Mouse (Mus musculus) CH12.LX (cell line): Measurements from ENCODE around the gene Cdk2ap1. TPM values are rescaled to one million over a fixed set of nuclear protein-coding genes. Genes with fewer than 3 reads are reported as not detected.
"Not testable (repeated sequence)": the region's sequence is repeated elsewhere in the genome, so short reads cannot be mapped to it uniquely, and the experiment has no call there.

Experiments
- DNase-seq: peaks from one replicate; pipeline ENCODE4 v3.0.0-alpha.2; 2013; ENCODE audit errors: extremely low read depth
- H3K27ac ChIP-seq: 2 replicates; pipeline ENCODE4 v1.5.1; 2012; ENCODE audit warnings: low read depth, mild to moderate bottlenecking, control low read depth, moderate library complexity; ENCODE audit not compliant: insufficient read depth
- H3K27me3 ChIP-seq: replicated peaks from 2 replicates; pipeline ENCODE3; 2012; ENCODE audit warnings: inconsistent platforms
- H3K36me3 ChIP-seq, 2 experiments: replicated peaks in 1 of 2; 2 replicates each; pipeline versions ENCODE3 to v1.6.1; 2012; ENCODE audit warnings: inconsistent platforms in 1 of 2, low read length in 1 of 2, mild to moderate bottlenecking in 1 of 2, mixed read lengths in 1 of 2, moderate library complexity in 1 of 2; ENCODE audit not compliant: control insufficient read depth in 1 of 2, insufficient read depth in 1 of 2
- H3K4me1 ChIP-seq, 2 experiments: 2 replicates each; pipeline ENCODE4 v1.6.1; 2012; ENCODE audit warnings: inconsistent platforms in 1 of 2, moderate library complexity in 1 of 2; ENCODE audit not compliant: insufficient read depth in 2 of 2, control insufficient read depth in 1 of 2
- H3K4me2 ChIP-seq: 2 replicates; pipeline ENCODE4 v1.6.1; 2012; ENCODE audit warnings: low read depth, mild to moderate bottlenecking, control low read depth; ENCODE audit not compliant: poor library complexity, insufficient read depth, severe bottlenecking
- H3K4me3 ChIP-seq, 3 experiments: fragments of 150-350 bp in 1 of 3; sonication (generic) in 1 of 3; replicated peaks in 1 of 3; 2 replicates each; pipeline versions ENCODE3 to v1.5.1; 2011 to 2012; ENCODE audit warnings: low read depth in 2 of 3, low read length in 2 of 3, mild to moderate bottlenecking in 2 of 3, moderate library complexity in 2 of 3, control low read depth in 1 of 3, improper control_type of control experiment in 1 of 3, inconsistent platforms in 1 of 3, mixed read lengths in 1 of 3; ENCODE audit not compliant: poor library complexity in 1 of 3
- H3K79me2 ChIP-seq: replicated peaks from 2 replicates; pipeline ENCODE4 v1.6.1; 2012; ENCODE audit warnings: mild to moderate bottlenecking, moderate library complexity; ENCODE audit not compliant: control insufficient read depth, poor library complexity, insufficient read depth, severe bottlenecking; ENCODE audit errors: extremely low read depth
- H3K9ac ChIP-seq: 2 replicates; pipeline ENCODE4 v1.6.1; 2012; ENCODE audit warnings: low read depth, mild to moderate bottlenecking, control low read depth, moderate library complexity; ENCODE audit not compliant: insufficient read depth
- H3K9me3 ChIP-seq: replicated peaks from 2 replicates; pipeline ENCODE3; 2012; ENCODE audit warnings: low read length, inconsistent platforms, mixed read lengths
- CTCF ChIP-seq, 2 experiments: IDR thresholded peaks in 1 of 2; conservative IDR thresholded peaks in 1 of 2; 2 replicates each; pipeline ENCODE4 v1.5.1; 2011 to 2012; ENCODE audit warnings: low read depth in 2 of 2, low read length in 2 of 2, improper control_type of control experiment in 1 of 2, inconsistent platforms in 1 of 2, mild to moderate bottlenecking in 1 of 2, moderate library complexity in 1 of 2
- E2F4 ChIP-seq: IDR thresholded peaks from 2 replicates; pipeline ENCODE4 v1.6.1; 2011; ENCODE audit warnings: low read depth, low read length, improper control_type of control experiment; ENCODE audit not compliant: insufficient replicate concordance
- IRF4 ChIP-seq: IDR thresholded peaks from 2 replicates; pipeline ENCODE4 v1.6.1; 2014; ENCODE audit warnings: low read depth, mild to moderate bottlenecking, inconsistent platforms, low read length, improper control_type of control experiment
- JUN ChIP-seq: IDR thresholded peaks from 2 replicates; pipeline ENCODE4 v1.6.1; 2011; ENCODE audit warnings: low read depth, mild to moderate bottlenecking, low read length, improper control_type of control experiment, moderate library complexity; ENCODE audit not compliant: insufficient read depth
- JUND ChIP-seq: conservative IDR thresholded peaks from 2 replicates; pipeline ENCODE4 v1.6.1; 2011; ENCODE audit warnings: low read depth, low read length, improper control_type of control experiment
- KAT2A ChIP-seq: IDR thresholded peaks from 2 replicates; pipeline ENCODE4 v1.6.1; 2012; ENCODE audit warnings: low read length, improper control_type of control experiment, inconsistent platforms; ENCODE audit not compliant: insufficient replicate concordance
- MYC ChIP-seq: IDR thresholded peaks from 2 replicates; pipeline ENCODE4 v1.6.1; 2011; ENCODE audit warnings: low read depth, mild to moderate bottlenecking, improper control_type of control experiment, low read length
- TBP ChIP-seq: conservative IDR thresholded peaks from 2 replicates; pipeline ENCODE4 v1.6.1; 2011; ENCODE audit warnings: low read depth, low read length, improper control_type of control experiment
- ZC3H11A ChIP-seq: IDR thresholded peaks from 2 replicates; pipeline ENCODE4 v1.6.1; 2012; ENCODE audit warnings: low read depth, mild to moderate bottlenecking, inconsistent platforms, low read length, improper control_type of control experiment
- ZKSCAN1 ChIP-seq: IDR thresholded peaks from 2 replicates; pipeline ENCODE4 v1.6.1; 2012; ENCODE audit warnings: low read depth, inconsistent platforms, low read length, improper control_type of control experiment, borderline replicate concordance
- dilution Hi-C: fragments of 300-500 bp; cut with MboI; formaldehyde crosslinking; loops from 2 replicates; pipeline ENCODE4 v1.14.3; 2020; ENCODE audit warnings: low sequenced_read_pairs; ENCODE audit not compliant: extremely low pct_unique_long_range_greater_than_20kb, extremely low pct_ligation_motif_present
- in situ Hi-C: fragments of 300-500 bp; cut with MboI; formaldehyde crosslinking; loops from 3 replicates; pipeline ENCODE4 v1.14.3; 2019; ENCODE audit warnings: low sequenced_read_pairs, low pct_ligation_motif_present, low pct_unique_long_range_greater_than_20kb, mixed read lengths
- polyA plus RNA-seq: library from polyadenylated mRNA; unstranded; fragments of >175 nt; gene quantifications from 2 replicates; pipeline ENCODE4 v1.2.1, GENCODE M21; 2012; ENCODE audit warnings: low read depth; ENCODE audit not compliant: insufficient read length
- total RNA-seq, 2 experiments: library from RNA; depleted of rRNA; stranded (reverse); fragments of 300-350 nt in 1 of 2; fragments of >200 nt in 1 of 2; gene quantifications; 2 replicates each; pipeline ENCODE4 v1.2.3; 2012 to 2014

Cdk2ap1 gene
- total RNA-seq (2012; rRNA removed) (90.4 and 134 TPM in 2 replicates), total RNA-seq (2014; rRNA removed) (170 and 179 TPM in 2 replicates), polyA plus RNA-seq (287 and 323 TPM in 2 replicates)

DNA sequence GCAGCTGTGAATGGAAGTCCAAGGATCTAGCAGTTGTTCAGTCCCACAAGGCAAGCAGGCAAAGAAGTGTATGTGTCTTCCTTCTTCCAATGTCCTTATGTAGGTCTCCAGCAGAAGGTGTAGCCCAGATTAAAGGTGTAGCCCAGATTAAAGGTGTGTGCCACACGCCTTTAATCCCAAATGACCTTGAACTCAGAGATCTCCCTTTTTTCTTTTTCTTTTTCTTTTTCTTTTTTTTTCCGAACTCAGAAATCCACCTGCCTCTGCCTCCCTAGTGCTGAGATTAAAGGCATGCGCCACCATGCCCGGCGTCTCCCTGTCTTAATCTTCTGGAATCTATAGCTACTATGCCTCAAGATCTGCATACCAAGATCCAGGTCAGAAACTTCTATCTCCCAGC, at the start of gene Cdk2ap1:
Gene Cdk2ap1 (minus strand): TSS at position 101 of the 400 bp plus-strand sequence.
- H3K4me3 ChIP-seq, H3K36me3 ChIP-seq, H3K79me2 ChIP-seq, H3K9me3 ChIP-seq, H3K4me1 ChIP-seq, dilution Hi-C loops, H3K27ac ChIP-seq, H3K9ac ChIP-seq, in situ Hi-C loops, H3K27me3 ChIP-seq, DNase-seq, H3K4me2 ChIP-seq: not testable (repeated sequence)

DNA sequence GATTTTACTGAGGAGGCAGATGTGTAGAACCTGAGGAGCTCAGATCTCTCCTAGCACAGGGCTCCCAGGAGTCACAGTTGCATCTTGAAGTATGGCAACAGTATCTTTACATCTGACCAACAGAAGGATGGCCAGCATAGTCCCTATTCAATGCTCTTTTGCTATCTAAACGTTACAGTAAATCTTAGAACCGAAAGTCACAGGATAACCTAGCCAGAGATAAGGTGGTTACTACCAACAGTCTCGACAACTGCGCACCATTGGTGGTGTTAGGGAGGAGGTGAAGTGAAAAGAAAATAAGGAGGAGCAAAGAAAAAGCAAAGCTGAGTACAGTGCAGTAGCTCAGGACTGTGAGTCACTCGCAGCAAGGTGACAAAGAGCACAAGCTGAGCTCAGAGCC, 49.3 kb upstream of the Cdk2ap1 start:
- peaks cover 32 to 73% of the 10 kb centered on the region in 2 experiments for H3K36me3 ChIP-seq
- H3K4me1 ChIP-seq = 0 out of 4 replicates have a peak, but pooled peaks cover 0 to 2% of the 10 kb centered on the region in 2 experiments
- no peak for DNase-seq
- H3K9me3 ChIP-seq = no peaks in the 10 kb centered on the region
- peaks cover 38% of the 10 kb centered on the region for H3K79me2 ChIP-seq
- no peaks in the 10 kb centered on the region for H3K27me3 ChIP-seq
- no peak overlapping the region for H3K4me2 ChIP-seq
- dilution Hi-C loops (no loop called here), in situ Hi-C loops (loop anchor here (5.0 kb wide), 1 partner anchor 35 kb away; no protein-coding TSS in a partner anchor)
- H3K27ac ChIP-seq = no peak overlapping the region
- H3K4me3 ChIP-seq = no peak overlapping the region
- no peak overlapping the region for H3K9ac ChIP-seq
- no peak for TF ChIP-seq IRF4
- no peak for TF ChIP-seq JUND
- TF ChIP-seq ZKSCAN1 = no peak
- TF ChIP-seq MYC = no peak
- no peak for TF ChIP-seq TBP
- no peak for TF ChIP-seq JUN
- TF ChIP-seq E2F4 = no peak
- no peak for TF ChIP-seq KAT2A

DNA sequence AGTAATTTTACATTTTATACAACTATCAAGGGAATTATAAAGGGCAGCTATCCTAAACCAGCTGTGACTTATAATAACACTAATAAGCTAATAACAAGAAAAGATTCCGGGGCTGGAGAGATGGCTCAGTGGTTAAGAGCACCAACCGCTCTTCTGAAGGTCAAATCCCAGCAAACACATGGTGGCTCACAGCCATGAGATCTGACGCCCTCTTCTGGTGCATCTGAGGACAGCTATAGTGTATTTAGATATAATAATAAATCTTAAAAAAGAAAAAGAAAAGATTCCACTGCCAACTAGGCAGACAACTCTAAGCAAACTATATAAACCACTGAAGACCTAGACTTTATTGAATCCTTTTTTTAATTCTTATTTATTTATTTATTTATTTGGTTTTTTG, 47.9 kb upstream of the Cdk2ap1 start:
- no peaks in the 10 kb centered on the region for H3K4me1 ChIP-seq
- peaks cover 24% of the 10 kb centered on the region for H3K79me2 ChIP-seq
- H3K27ac ChIP-seq = no peak overlapping the region
- TF ChIP-seq ZC3H11A (no peak), CTCF (conservative IDR thresholded peaks at IDR 0.05 in 1 of 2, IDR thresholded peaks at IDR 0.05 in 1 of 2; ENCODE audit: low read depth in 2 of 2, low read length in 2 of 2) (peak in 1 of 2 experiments; percentile 20; a peak in 1 of 4 replicates), TBP (no peak), MYC (0 out of 2 replicates have a peak, but pooled peaks have one; percentile 15)
- no peaks in the 10 kb centered on the region for H3K27me3 ChIP-seq
- H3K4me2 ChIP-seq = no peak overlapping the region
- H3K9ac ChIP-seq = no peak overlapping the region
- dilution Hi-C loops (no loop called here), in situ Hi-C loops (loop anchor here (5.0 kb wide), 1 partner anchor 34 kb away; no protein-coding TSS in a partner anchor)
- no peak for DNase-seq
- H3K36me3 ChIP-seq = peaks cover 41 to 79% of the 10 kb centered on the region in 2 experiments
- no peak overlapping the region for H3K4me3 ChIP-seq
- H3K9me3 ChIP-seq = no peaks in the 10 kb centered on the region
